ENCODE assay signal across 22 mouse cellular contexts in the genomic region with DNA sequence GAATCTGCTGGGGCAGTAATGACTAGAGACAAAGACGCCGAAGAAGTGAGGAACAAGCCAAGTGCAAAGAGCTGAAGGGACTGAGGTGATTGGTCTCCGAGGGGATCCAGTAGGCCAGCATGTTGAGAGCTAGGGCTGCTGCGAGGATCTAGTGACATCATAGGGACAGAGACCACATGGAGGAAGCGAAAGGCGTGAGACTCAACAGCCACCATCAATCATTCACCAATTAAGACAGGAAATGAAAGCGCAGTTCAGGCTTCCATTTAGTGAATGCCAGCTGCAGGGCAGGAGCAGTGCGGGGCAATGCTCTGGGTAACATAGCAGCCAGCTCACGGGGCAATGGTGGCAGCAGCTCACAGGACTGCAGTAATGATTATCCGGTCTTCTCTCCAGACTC. TPM values are rescaled to one million over a fixed set of nuclear protein-coding genes. Genes with fewer than 3 reads are reported as not detected.
DNase-seq lines count a peak whose midpoint lies in the region; ATAC-seq lines count a peak whose summit lies in the region.
"Had no signal": no experiment of that assay in that cellular context is flagged by ENCODE, and none has a peak within 500 bp of the region (broad histone marks: within the 10 kb centered on the region; RNA-seq: fewer than 3 reads in every experiment).

No protein-coding gene starts in this region.

- H3K9ac ChIP-seq in kidney, embryonic 16.5 days (replicated peaks; ENCODE audit: low read length): no peak overlapping the region
- no peak overlapping the region for H3K9ac ChIP-seq in midbrain, embryonic 16.5 days (ENCODE audit: low read depth, low read length)
- H3K9ac ChIP-seq: forebrain, embryonic 12.5 days; heart, embryonic 15.5 days; liver, embryonic 14.5 days had no signal

- 0 out of 2 replicates have a peak, but pooled peaks cover 3% of the 10 kb centered on the region for H3K4me1 ChIP-seq in kidney, embryonic 16.5 days (ENCODE audit: insufficient read depth, low read length)
- no peaks in the 10 kb centered on the region for H3K4me1 ChIP-seq in midbrain, embryonic 16.5 days (ENCODE audit: control insufficient read depth, insufficient read depth, low read length)
- H3K4me1 ChIP-seq: forebrain, embryonic 12.5 days; heart, embryonic 15.5 days had no signal

- no peaks in the 10 kb centered on the region for H3K36me3 ChIP-seq in kidney, embryonic 16.5 days (ENCODE audit: insufficient read depth, low read length)
- no peaks in the 10 kb centered on the region for H3K36me3 ChIP-seq in midbrain, embryonic 16.5 days (ENCODE audit: control insufficient read depth, insufficient read depth, low read length)
- H3K36me3 ChIP-seq: forebrain, embryonic 12.5 days; G1E; heart, embryonic 15.5 days had no signal

- 58% methylated on average over 10 of the region's 10 CpGs for WGBS in kidney, embryonic 16.5 days
- 89% methylated on average over 10 of the region's 10 CpGs for WGBS in midbrain, embryonic 16.5 days

- H3K27me3 ChIP-seq in kidney, embryonic 16.5 days (ENCODE audit: insufficient read depth, low read length): no peaks in the 10 kb centered on the region
- no peaks in the 10 kb centered on the region for H3K27me3 ChIP-seq in midbrain, embryonic 16.5 days (ENCODE audit: control insufficient read depth, insufficient read depth, low read depth, low read length)
- H3K27me3 ChIP-seq: forebrain, embryonic 12.5 days; heart, embryonic 15.5 days had no signal

- H3K9me3 ChIP-seq in kidney, embryonic 16.5 days (ENCODE audit: low read length): no peaks in the 10 kb centered on the region
- no peaks in the 10 kb centered on the region for H3K9me3 ChIP-seq in midbrain, embryonic 16.5 days (replicated peaks; ENCODE audit: control insufficient read depth, low read length, poor library complexity, severe bottlenecking)
- H3K9me3 ChIP-seq: forebrain, embryonic 12.5 days; G1E; heart, embryonic 15.5 days had no signal

- ATAC-seq in kidney, embryonic 16.5 days (ENCODE audit: low FRiP score, low TSS enrichment): peak; percentile 39; the same call in 1 of the 2 replicates
- peak; percentile 96 for ATAC-seq in megakaryocyte, adult 5-6 weeks (ENCODE audit: poor library complexity, severe bottlenecking)
- ATAC-seq in midbrain, embryonic 16.5 days: no peak
- ATAC-seq: inflammation-experienced regulatory T-cells, adult 6 months had no signal

- H3K4me2 ChIP-seq in kidney, embryonic 16.5 days (replicated peaks; ENCODE audit: low read depth, low read length): no peak overlapping the region
- H3K4me2 ChIP-seq in midbrain, embryonic 16.5 days (ENCODE audit: low read length): no peak overlapping the region
- H3K4me2 ChIP-seq: forebrain, embryonic 12.5 days; heart, embryonic 15.5 days had no signal

- intact Hi-C loops in gastrocnemius, postnatal 36 days (cut with DNase I): no loop called here

- no peak overlapping the region for H3K4me3 ChIP-seq in kidney, embryonic 16.5 days (ENCODE audit: low read length)
- H3K4me3 ChIP-seq in midbrain, embryonic 16.5 days (ENCODE audit: low read depth, low read length): no peak overlapping the region
- H3K4me3 ChIP-seq: forebrain, embryonic 12.5 days; heart, adult 2 months; heart, embryonic 15.5 days; layer of hippocampus, adult 2 months had no signal

- no peak overlapping the region for H3K27ac ChIP-seq in kidney, embryonic 16.5 days (ENCODE audit: low read length)
- no peak overlapping the region for H3K27ac ChIP-seq in midbrain, embryonic 16.5 days (ENCODE audit: low read length)
- H3K27ac ChIP-seq: forebrain, embryonic 12.5 days; heart, adult 2 months; heart, embryonic 15.5 days; layer of hippocampus, adult 2 months; liver, embryonic 14.5 days had no signal

- DNase-seq in embryo, embryonic 10.5 days (ENCODE audit: low spot score): peak; percentile 5
- DNase-seq in embryo, embryonic 10 days (ENCODE audit: low spot score): no peak
- DNase-seq in kidney, adult 8-10 months: no peak
- peak; percentile 19 for DNase-seq in A20 (ENCODE audit: low read depth, low spot score)
- DNase-seq in gastrocnemius, postnatal 36 days: no peak
- DNase-seq: adrenal gland, postnatal 25 days; cerebellum, adult 11 months; cerebellum, postnatal 10 days; heart, adult 2 months; heart, postnatal 4 days; kidney, postnatal 10 days; layer of hippocampus, postnatal 36 days; thymus, adult 2 months had no signal

RNA-seq across cellular contexts. Expression of a gene that starts 17.7 kb away (rescaled TPM):
- 6.9 and 7.4 TPM in 2 replicates for polyA plus RNA-seq in kidney, embryonic 16.5 days (2015; fragmentation: Nextera tagmentation; extraction: Ambion mirVana)
- 0.16 TPM in 1 of 2 replicates, not detected in the other for total RNA-seq in megakaryocyte, adult 5-6 weeks (2015)
- total RNA-seq in megakaryocyte, adult 5-6 weeks (2017): not detected in 2 replicates
- 1 to 10 TPM; 2.3 to 3.1 TPM for total RNA-seq in gastrocnemius, postnatal 36 days (2021)
- polyA plus RNA-seq in midbrain, embryonic 16.5 days (2015; fragmentation: Nextera tagmentation; extraction: Ambion mirVana): 146 and 148 TPM in 2 replicates
- polyA plus RNA-seq: G1E had no signal

Comparison
In these comparisons a context has a peak if more than half of its experiments do, and no peak if none do; other contexts are left out.
1. DNase-seq: peak in embryo, embryonic 10.5 days (single experiment) and A20 (single experiment); none in embryo, embryonic 10 days (single experiment), kidney, adult 8-10 months (0 of 2) and gastrocnemius, postnatal 36 days (0 of 2).